Mouse (Mus musculus): Measurements from ENCODE around the gene Gm20538. TPM values are rescaled to one million over a fixed set of nuclear protein-coding genes. Genes with fewer than 3 reads are reported as not detected.

The Gm20538 gene
- total RNA-seq (2021), result not detected
- long read RNA-seq, result 0 reads

DNA sequence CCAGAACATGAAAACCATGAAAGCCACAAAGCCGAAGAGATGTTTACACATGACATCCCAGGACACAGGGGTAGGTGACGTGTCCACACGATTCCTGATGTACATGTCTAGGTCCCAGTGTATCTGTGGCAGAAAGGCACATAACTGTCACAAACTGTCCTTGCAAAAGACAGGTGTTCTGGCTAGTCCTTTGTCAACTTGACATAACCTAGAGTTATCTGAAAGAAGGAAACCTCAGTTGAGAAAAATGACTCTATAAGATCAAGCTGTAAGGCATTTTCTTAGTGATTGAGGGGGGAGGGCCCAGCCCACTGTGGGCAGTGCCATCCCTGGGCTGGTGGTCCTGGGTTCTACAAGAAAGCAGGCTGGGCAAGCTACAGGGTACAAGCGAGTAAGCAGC lies at the start of gene Gm20538:
Gene Gm20538, minus strand, starts transcription at position 101 of the 400 bp plus-strand sequence.
- DNase-seq (ENCODE audit: low spot score in 2 of 2), result no peak

GRCm38 (mm10) chr19:44594180-44594579 lies 41.5 kb upstream of the Gm20538 start:
- DNase-seq (ENCODE audit: low spot score in 2 of 2), result no peak

GRCm38 (mm10) chr19:44591638-44592037 lies 39.0 kb upstream of the Gm20538 start:
- DNase-seq (ENCODE audit: low spot score in 2 of 2), result no peak

DNA sequence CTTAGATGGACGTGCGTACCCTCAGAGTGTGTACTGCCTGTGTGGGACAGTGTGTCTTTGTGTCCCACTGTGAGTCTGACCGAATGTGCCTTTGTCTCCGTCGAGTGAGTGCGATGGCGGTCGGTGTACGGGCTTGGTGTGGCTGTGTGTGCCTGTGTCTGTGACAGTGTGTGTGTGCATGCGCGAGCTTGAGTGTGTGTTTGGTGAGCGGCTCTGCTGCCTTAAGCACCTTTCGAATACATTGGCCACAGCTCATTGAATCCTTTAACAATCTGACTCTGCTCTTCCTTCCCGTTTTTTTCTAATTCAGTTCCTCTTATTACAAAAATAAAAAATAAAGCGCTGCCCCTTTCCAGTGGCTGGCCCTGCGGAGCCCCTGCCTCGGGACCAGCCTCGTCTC lies 38.4 kb upstream of the Gm20538 start:
- DNase-seq (ENCODE audit: low spot score in 2 of 2), result no peak

GRCm38 (mm10) chr19:44589591-44590223 lies 37.1 kb upstream of the Gm20538 start:
- DNase-seq (ENCODE audit: low spot score in 2 of 2), result no peak

DNA sequence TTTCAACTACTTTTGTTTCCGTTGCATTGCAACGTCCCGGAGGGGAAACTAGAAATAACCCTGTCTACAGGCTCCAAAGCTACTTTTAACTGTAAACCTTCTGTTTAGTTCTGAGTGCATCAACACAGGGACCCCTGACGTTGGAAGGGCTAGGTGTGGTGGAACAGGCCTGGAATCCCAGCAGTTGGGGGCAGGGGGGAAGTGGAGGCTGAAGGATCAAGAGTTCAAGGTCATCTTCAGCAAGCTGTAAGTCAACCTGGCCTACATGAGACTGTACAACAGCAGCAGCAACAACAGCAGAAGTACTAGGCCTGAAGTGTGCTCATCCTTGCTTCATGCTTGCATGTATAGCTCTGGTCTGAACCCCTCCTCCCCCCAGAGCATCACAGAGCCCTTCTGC lies 35.4 kb upstream of the Gm20538 start:
- DNase-seq (ENCODE audit: low spot score in 2 of 2), result no peak

GRCm38 (mm10) chr19:44582638-44583309 lies 30.1 kb upstream of the Gm20538 start:
- DNase-seq (ENCODE audit: low spot score in 2 of 2), result peak; percentile 85 to 95

GRCm38 (mm10) chr19:44582103-44582502 lies 29.5 kb upstream of the Gm20538 start:
- DNase-seq (ENCODE audit: low spot score in 2 of 2), result no peak

- no peak for DNase-seq (ENCODE audit: low spot score in 2 of 2)
These were observed 25.4 kb upstream of the Gm20538 start for GRCm38 (mm10) chr19:44578038-44578437.

DNA sequence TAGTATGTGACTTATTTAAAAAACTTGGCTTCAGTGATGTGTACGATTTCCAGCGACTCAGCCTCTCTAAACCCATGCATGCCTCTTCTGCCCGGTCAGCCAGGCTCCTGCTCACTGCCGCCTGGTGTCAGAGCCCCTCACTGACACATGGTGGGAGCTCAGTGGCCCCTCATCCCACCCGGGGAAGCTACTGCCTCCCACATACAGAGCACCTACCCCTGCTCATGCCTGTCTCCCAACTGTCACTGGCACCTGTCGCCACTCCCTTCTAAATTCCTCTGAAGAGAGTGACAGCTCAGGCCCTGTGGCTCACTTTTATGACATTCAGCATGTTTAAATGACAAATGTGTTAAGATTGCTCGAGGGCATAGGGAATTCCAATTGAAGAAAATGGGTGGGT lies 23.6 kb upstream of the Gm20538 start:
- DNase-seq (ENCODE audit: low spot score in 2 of 2), result no peak

DNA sequence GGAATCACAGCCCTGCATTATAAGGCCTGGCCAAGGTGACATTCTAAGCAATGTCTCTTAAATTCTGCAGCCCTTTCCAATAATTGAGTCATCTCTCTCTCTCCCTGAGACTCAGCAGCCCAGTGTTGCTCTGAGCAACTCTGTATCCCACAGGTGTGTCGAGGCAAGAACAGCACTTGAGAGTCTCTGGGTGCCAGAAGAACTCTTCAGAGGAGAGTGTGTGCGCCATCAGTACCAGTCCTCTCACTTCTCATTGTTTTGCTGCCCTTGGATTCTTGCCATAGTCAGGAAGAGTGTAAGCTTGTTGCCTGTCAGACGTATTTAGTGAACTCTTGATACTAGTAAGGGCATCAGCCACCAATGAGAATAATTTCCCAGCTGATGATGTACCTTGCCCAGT lies 15.1 kb upstream of the Gm20538 start:
- DNase-seq (ENCODE audit: low spot score in 2 of 2), result no peak

- no peak for DNase-seq (ENCODE audit: low spot score in 2 of 2)
These were observed 11.4 kb upstream of the Gm20538 start for GRCm38 (mm10) chr19:44564006-44564405.

DNA sequence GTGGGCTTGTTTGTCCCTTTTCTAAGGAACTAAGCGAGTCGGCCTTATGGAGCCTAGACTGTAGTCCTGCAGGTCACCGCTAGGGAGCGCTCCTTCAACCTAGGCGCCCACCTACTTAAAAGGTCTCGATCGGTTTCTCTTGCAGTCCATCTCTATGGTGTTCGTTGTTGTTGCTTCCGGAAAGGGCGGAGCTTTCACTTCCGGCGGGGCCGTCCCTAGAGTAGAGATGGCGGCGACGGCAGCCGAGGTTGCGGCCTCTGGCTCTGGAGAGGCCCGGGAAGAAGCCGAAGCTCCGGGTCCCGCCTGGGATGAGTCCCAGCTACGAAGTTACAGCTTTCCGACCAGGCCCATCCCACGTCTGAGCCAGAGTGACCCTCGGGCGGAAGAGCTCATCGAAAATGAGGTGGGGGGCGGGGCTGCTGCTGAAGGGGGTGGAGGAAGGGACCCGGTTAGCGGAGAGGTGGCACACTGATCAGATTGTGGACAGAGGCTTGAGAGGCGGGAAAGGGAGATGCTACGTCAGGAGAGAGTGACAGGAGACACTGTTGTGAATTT lies 10.1 kb upstream of the Gm20538 start, which contains the start of gene Hif1an:
Gene Hif1an, plus strand, starts transcription at position 199 of the 555 bp plus-strand sequence.
- peak; percentile 87 to 98 for DNase-seq (ENCODE audit: low spot score in 2 of 2)

DNA sequence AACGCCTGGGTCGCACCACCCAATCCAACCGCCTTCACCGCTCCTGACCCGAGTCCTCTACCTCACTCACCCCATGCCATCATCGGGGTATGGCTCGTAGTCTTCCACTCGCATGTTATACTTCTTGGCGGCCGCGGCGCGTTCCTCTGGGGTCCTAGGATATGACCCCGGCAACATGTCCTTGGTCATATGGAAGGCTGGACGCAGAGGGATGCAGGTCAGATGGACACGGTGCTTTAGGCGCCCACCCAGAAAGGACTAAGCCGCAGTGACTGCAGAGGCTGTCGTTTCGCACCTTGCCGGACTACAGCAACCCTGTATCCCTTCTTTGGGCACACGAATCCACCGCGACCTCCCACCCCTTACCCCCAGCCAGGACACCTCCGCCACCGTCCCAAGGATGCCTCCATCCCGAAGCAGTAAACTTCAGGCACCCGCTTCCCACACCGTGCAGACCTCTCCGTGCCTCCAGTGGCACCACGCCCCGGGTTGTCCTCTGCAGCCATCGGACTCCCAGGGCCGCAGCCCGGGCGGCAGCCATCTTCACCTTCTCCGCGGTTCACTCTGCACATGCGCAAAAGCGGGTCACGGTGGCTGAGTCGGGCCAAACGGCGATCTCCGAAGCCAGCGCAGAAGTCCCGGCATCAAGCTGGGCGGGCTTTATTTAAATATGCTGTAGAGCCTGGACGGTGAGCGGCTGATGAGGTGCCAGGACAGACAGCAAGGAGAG lies 2.4 kb upstream of the Gm20538 start, which contains the start of gene Ndufb8:
Gene Ndufb8, minus strand, starts transcription at position 580 of the 730 bp plus-strand sequence.
- DNase-seq (ENCODE audit: low spot score in 2 of 2), result peak; percentile 92 to 96

- DNase-seq (ENCODE audit: low spot score in 2 of 2), result no peak
These were observed 1.8 kb upstream of the Gm20538 start for GRCm38 (mm10) chr19:44554490-44554860.

- DNase-seq (ENCODE audit: low spot score in 2 of 2), result no peak
These were observed 655 bp upstream of the Gm20538 start for GRCm38 (mm10) chr19:44553286-44553685.

DNA sequence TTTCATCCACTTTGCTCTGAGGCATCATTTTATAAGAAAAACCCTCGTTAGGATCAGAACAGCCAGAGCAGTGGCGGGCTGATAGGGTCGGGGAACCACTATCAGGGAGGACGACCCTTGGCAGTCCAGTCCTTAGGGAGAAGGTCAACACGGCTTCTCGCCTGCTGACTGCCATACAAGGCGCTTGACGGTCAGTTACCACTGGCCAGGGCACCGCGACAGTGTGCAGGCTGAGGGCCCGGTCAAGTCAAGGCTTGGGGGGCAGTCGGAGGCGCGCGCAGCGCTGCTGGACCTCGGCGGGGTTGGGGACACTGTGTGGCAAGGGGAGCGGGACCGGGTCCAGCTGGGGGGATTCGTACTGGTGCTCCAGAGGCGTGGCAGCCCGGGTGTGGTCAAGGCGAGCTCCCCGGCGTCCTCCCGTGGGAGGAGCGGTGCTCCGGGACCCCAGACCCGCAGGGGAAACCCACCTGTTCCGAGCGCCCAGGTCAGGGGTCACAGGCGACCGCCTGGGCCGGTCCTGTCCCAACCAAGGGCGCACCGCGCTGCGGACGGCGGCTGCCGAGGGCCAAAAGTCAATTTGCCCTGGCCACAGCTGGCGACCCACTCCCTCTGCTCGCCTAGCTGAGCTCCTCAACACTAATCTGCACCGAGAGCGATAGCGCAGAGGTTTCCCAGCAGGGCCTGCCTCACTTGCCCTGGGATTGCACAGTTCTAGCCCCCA lies 7.2 kb downstream of the Gm20538 start, which contains the start of gene Sec31b:
Gene Sec31b, minus strand, starts transcription at position 544 of the 721 bp plus-strand sequence.
- no peak for DNase-seq (ENCODE audit: low spot score in 2 of 2)

GRCm38 (mm10) chr19:44544775-44545174 lies 7.9 kb downstream of the Gm20538 start:
- DNase-seq (ENCODE audit: low spot score in 2 of 2), result peak; percentile 26 to 76

DNA sequence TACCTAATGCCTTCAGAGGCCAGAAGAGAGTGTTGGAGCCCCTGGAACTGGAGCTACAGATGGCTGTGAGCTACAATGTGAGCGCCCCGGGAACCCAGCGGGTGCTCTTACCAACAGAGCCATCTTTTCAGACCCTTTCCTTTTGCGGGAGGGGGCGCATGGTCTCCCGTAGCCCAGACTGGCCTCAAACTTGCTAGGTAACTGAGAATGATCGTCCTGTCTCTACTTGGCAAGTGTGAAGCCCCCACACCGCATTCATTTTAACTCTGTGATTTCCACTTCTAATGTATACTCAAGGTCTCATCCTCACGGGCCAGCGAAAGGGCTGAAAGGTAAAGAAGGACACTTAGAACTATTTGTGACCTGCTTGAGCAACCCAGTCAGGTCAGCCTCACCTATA lies 8.3 kb downstream of the Gm20538 start:
- DNase-seq (ENCODE audit: low spot score in 2 of 2), result no peak

DNA sequence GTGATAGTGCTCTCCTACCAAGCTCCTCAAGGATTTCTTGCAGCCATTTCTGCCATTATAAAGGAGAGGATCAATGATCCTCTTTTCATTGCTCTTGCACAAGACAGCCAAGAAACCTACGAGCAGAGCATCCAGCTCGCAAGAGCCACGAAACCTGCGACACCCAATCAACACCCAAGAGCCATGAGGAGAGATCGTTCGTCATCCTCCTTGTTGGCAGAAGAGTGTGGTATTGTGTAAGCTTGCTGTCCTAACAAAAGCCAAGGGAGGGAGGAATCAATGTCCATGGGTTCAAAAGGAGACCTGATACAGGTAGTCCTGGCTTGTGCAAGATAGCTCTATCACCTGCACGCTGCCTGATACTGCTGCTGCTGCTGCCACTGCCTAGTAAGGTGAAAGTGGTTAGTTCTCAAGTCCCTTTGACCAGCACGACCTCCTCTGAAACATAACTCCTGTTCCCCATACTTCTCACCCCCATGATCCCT lies 9.9 kb downstream of the Gm20538 start:
- no peak for DNase-seq (ENCODE audit: low spot score in 2 of 2)

DNA sequence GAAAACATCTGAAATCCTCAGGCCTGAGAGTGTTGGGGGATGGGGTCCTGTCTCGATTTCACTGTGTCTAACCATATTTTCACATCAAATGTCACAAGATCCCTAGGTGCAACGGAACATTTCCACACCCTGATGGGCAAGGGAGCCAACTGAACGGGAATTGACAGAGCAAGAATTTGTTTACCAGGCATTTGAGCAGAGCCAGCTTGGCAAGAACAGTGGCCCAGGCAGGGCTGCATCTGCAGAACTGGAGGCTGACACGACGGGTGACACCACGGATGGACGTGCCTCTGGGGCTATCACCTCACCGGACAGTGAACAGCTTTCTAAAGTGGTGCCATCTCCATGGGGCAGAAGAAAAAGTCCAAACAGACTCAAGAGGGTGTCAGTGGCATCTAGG lies 15.2 kb downstream of the Gm20538 start:
- DNase-seq (ENCODE audit: low spot score in 2 of 2), result no peak

Data from layer of hippocampus, adult 18-20 months (tissue).